Mouse (Mus musculus) thymus, adult 2 months (tissue): ENCODE results near the gene Rex1bd. TPM values are rescaled to one million over a fixed set of nuclear protein-coding genes. Genes with fewer than 3 reads are reported as not detected.

Experiments
- DNase-seq: peaks from one replicate; pipeline ENCODE4 v3.0.0; 2021
- H3K27ac ChIP-seq: fragments of 200-500 bp; 2 replicates; pipeline ENCODE4 v1.5.1; 2012; ENCODE audit warnings: low read length, control low read depth; ENCODE audit not compliant: control insufficient read depth, insufficient read depth
- H3K27me3 ChIP-seq: fragments of 200-500 bp; 2 replicates; pipeline ENCODE4 v1.6.1; 2012; ENCODE audit warnings: mild to moderate bottlenecking, low read length, moderate library complexity, mixed read lengths; ENCODE audit not compliant: control insufficient read depth, insufficient read depth
- H3K36me3 ChIP-seq: fragments of 200-500 bp; 2 replicates; pipeline ENCODE4 v1.6.1; 2012; ENCODE audit warnings: mild to moderate bottlenecking, low read length, moderate library complexity; ENCODE audit not compliant: control insufficient read depth, insufficient read depth
- H3K4me1 ChIP-seq: fragments of 200-500 bp; replicated peaks from 2 replicates; pipeline ENCODE4 v1.6.1; 2012; ENCODE audit warnings: low read length; ENCODE audit not compliant: control insufficient read depth, insufficient read depth
- H3K4me3 ChIP-seq: fragments of 200-500 bp; 2 replicates; pipeline ENCODE4 v1.5.1; 2012; ENCODE audit warnings: mild to moderate bottlenecking, low read length, control low read depth, moderate library complexity; ENCODE audit not compliant: control insufficient read depth, insufficient read depth
- CTCF ChIP-seq: fragments of 200-500 bp; IDR thresholded peaks from 2 replicates; pipeline ENCODE4 v1.5.1; 2012; ENCODE audit warnings: mild to moderate bottlenecking, control low read depth, low read length, moderate library complexity, borderline replicate concordance; ENCODE audit not compliant: control insufficient read depth, poor library complexity, insufficient read depth; ENCODE audit errors: extremely low read depth
- POLR2A ChIP-seq: fragments of 200-500 bp; IDR thresholded peaks from 2 replicates; pipeline ENCODE4 v1.6.1; 2012; ENCODE audit warnings: mild to moderate bottlenecking, low read length, control low read depth, moderate library complexity; ENCODE audit not compliant: control insufficient read depth, poor library complexity, insufficient read depth; ENCODE audit errors: extremely low read depth
- WGBS: fragments of 180-500 bp; shearing (Covaris S2); methylation state at CpG from one replicate; pipeline ENCODE4 v1.1.7; 2018; 5-methylcytosine and 5-hydroxymethylcytosine counted together
- polyA plus RNA-seq: library from polyadenylated mRNA; depleted of rRNA; stranded (reverse); fragments of >200 nt; gene quantifications from 2 replicates; pipeline ENCODE4 v1.2.3, GENCODE M21; 2012

The Rex1bd gene
- polyA plus RNA-seq, 1 experiment = 227 TPM

GRCm38 (mm10) chr8:70529299-70529698, 22.7 kb upstream of the Rex1bd start:
- WGBS = 58% methylated on average over 5 of the region's 5 CpGs
- Histone ChIP-seq H3K27ac (no peak overlapping the region), H3K4me1 (peaks cover 15% of the 10 kb centered on the region), H3K36me3 (peaks cover 21% of the 10 kb centered on the region), H3K27me3 (no peaks in the 10 kb centered on the region), H3K4me3 (no peak overlapping the region)
- DNase-seq = no peak
- TF ChIP-seq CTCF = no peak
- TF ChIP-seq POLR2A = no peak

- no peaks in the 10 kb centered on the region for H3K27me3 ChIP-seq
- TF ChIP-seq CTCF = no peak
- no peak for TF ChIP-seq POLR2A
- peak overlapping the region; percentile 94 for H3K4me3 ChIP-seq
- H3K4me1 ChIP-seq = peaks cover 15% of the 10 kb centered on the region
- H3K27ac ChIP-seq = peak overlapping the region; percentile 59; the same call in 1 of the 2 replicates
- H3K36me3 ChIP-seq = peaks cover 21% of the 10 kb centered on the region
- WGBS = 16% methylated on average over 13 of the region's 13 CpGs
- DNase-seq = no peak
Observed at GRCm38 (mm10) chr8:70528182-70528797, 21.7 kb upstream of the Rex1bd start.

GRCm38 (mm10) chr8:70527512-70528181, 21.1 kb upstream of the Rex1bd start, which contains the start of the genes Fkbp8 and Kxd1:
TSS of gene Fkbp8 (plus strand) at chr8:70527724.
TSS of gene Kxd1 (minus strand) at chr8:70527956.
- H3K36me3 ChIP-seq = peaks cover 17% of the 10 kb centered on the region
- H3K27me3 ChIP-seq = no peaks in the 10 kb centered on the region
- DNase-seq = peak; percentile 98
- WGBS = under 1% methylated on average over 56 of the region's 61 CpGs
- peaks cover 15% of the 10 kb centered on the region for H3K4me1 ChIP-seq
- H3K27ac ChIP-seq = peak within 1 kb of the TSS; percentile 59; the same call in 1 of the 2 replicates
- peak; percentile 84 for TF ChIP-seq POLR2A
- no peak for TF ChIP-seq CTCF
- H3K4me3 ChIP-seq = peak within 1 kb of the TSS; percentile 94

- 1% methylated on average over 8 of the region's 8 CpGs for WGBS
- no peak for DNase-seq
- Histone ChIP-seq H3K27ac (peak overlapping the region; percentile 33; the same call in 1 of the 2 replicates), H3K36me3 (peaks cover 11% of the 10 kb centered on the region), H3K27me3 (no peaks in the 10 kb centered on the region), H3K4me3 (peak overlapping the region; percentile 94), H3K4me1 (peaks cover 15% of the 10 kb centered on the region)
- TF ChIP-seq CTCF = no peak
- no peak for TF ChIP-seq POLR2A
Observed at GRCm38 (mm10) chr8:70527111-70527511, 20.6 kb upstream of the Rex1bd start.

GRCm38 (mm10) chr8:70522592-70523403, 16.2 kb upstream of the Rex1bd start:
- Histone ChIP-seq H3K4me3 (peak overlapping the region; percentile 71), H3K4me1 (peaks cover 9% of the 10 kb centered on the region), H3K27me3 (no peaks in the 10 kb centered on the region), H3K36me3 (peaks cover 2% of the 10 kb centered on the region; the same call in 1 of the 2 replicates), H3K27ac (peak overlapping the region; percentile 20)
- peak; percentile 96 for DNase-seq
- TF ChIP-seq POLR2A (peak; percentile 77), CTCF (peak; percentile 76)
- under 1% methylated on average over 51 of the region's 51 CpGs for WGBS

- Histone ChIP-seq H3K27ac (no peak overlapping the region), H3K4me3 (no peak overlapping the region), H3K27me3 (no peaks in the 10 kb centered on the region), H3K4me1 (0 out of 2 replicates have a peak, but pooled peaks cover 6% of the 10 kb centered on the region), H3K36me3 (peaks cover 7% of the 10 kb centered on the region; the same call in 1 of the 2 replicates)
- WGBS = 76% methylated on average over 2 of the region's 2 CpGs
- TF ChIP-seq CTCF (no peak), POLR2A (no peak)
- no peak for DNase-seq
Observed at GRCm38 (mm10) chr8:70519606-70520005, 13.1 kb upstream of the Rex1bd start.
